Mouse (Mus musculus): ENCODE data around the gene Prss44. TPM values are rescaled to one million over a fixed set of nuclear protein-coding genes. Genes with fewer than 3 reads are reported as not detected.
A peak's percentile ranks its signal among the peaks of the same experiment; 100 is the strongest.

The Prss44 gene
- not detected in 2 replicates for polyA plus RNA-seq (2012; rRNA removed)

DNA sequence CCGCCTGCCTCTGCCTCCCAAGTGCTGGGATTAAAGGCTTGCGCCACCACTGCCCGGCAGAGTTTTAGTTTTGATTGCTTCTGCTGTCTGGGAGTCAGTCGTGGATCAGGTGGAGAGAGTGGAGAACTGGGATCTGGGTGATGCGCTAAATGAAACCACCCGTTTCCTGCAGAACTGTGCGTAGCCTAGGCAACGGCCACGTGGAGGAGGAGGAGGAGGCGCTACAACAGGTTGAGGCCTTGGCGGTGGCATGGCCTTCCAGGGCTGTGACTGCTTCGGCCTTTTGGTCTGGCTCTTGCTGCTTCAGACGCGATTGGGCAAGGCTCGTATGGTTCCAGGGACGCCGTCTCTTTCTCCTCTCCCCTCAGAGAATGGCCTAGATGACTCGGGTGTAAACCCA lies at the start of gene Prss44:
Gene Prss44, plus strand, starts transcription at position 206 of the 400 bp plus-strand sequence.
- TF ChIP-seq CTCF (IDR thresholded peaks at IDR 0.05; ENCODE audit: borderline replicate concordance, insufficient read depth, low read depth, low read length) (no peak), POLR2A (IDR thresholded peaks at IDR 0.05; ENCODE audit: borderline replicate concordance, insufficient read depth, low read length) (no peak)
- no peak within 1 kb of the TSS for H3K4me3 ChIP-seq (replicated peaks; ENCODE audit: insufficient read depth, low read depth, low read length)
- 64% methylated on average over 18 of the region's 18 CpGs for WGBS
- no peaks in the 10 kb centered on the region for H3K27me3 ChIP-seq (ENCODE audit: control insufficient read depth, insufficient read depth, low read length)
- no peaks in the 10 kb centered on the region; the same call in 1 of the 2 replicates for H3K4me1 ChIP-seq (ENCODE audit: control insufficient read depth, insufficient read depth, low read length)
- no peak within 1 kb of the TSS for H3K27ac ChIP-seq (ENCODE audit: insufficient read depth, low read length)
- no peak for DNase-seq

DNA sequence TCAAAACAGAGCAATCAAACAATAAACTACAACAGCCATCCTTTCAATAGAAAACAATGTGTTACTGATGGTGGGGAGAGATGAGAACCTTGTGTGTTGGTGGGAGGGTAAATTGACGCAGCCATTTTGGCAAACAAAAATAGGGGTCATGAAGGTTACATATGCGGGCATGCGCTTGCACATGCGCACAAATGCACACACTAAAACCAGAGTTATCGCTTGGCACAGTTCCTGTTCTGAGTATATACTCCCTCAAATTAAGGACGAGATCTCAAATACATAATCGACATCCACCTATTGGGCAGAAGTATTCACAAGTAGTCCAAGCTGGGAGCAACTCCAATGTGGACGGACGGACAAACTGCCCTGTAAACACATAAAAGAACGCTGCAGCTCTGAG lies 41.5 kb upstream of the Prss44 start:
- H3K4me3 ChIP-seq (replicated peaks; ENCODE audit: insufficient read depth, low read depth, low read length), result no peak overlapping the region
- no peaks in the 10 kb centered on the region for H3K4me1 ChIP-seq (ENCODE audit: control insufficient read depth, insufficient read depth, low read length)
- WGBS, result 88% methylated on average over 10 of the region's 10 CpGs
- no peaks in the 10 kb centered on the region for H3K27me3 ChIP-seq (ENCODE audit: control insufficient read depth, insufficient read depth, low read length)
- no peak overlapping the region for H3K27ac ChIP-seq (ENCODE audit: insufficient read depth, low read length)
- TF ChIP-seq CTCF (IDR thresholded peaks at IDR 0.05; ENCODE audit: borderline replicate concordance, insufficient read depth, low read depth, low read length), result no peak
- TF ChIP-seq POLR2A (IDR thresholded peaks at IDR 0.05; ENCODE audit: borderline replicate concordance, insufficient read depth, low read length), result no peak
- no peak for DNase-seq

DNA sequence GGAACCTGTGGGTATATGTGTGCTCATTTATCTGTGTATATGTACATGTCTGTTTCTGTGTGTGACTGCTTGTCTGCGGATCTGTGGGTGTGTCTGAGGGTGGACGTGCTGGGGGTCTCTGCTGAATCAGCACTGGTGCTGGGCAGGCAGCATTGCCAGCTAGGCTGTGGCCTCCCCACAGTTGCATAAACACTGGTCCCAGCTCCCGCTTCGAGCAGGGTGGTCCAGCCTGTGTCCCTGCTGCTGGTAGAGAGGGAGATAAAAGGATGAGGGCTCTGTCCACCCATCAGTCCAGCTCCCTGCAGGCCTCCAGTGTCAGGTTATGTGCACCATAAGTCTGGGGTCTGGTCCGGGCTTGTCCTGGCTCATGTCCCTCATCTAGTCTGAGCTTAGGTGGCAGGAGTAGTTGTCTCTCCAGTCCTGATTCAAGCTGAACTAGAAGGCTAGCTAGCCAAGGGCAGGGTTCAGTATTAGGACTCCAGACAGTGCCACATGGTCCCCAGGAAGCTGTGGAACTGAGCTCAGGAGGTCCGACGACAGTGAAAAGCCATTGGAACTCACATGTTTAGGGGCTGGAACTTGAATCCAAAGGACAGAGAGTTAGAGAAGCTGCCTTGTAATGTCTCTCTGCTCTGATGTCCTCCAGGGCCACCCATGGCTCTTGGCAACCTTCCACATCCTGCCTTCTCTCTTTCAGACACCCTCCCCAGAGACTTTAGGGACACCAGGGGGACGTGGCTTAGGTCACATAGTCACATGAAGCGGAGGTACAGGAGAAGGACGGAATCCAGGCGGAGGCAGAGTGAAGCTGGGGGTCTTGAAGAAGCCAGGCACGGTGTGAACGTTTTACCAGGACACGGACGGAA lies 39.2 kb upstream of the Prss44 start:
- no peak for DNase-seq
- H3K27me3 ChIP-seq (ENCODE audit: control insufficient read depth, insufficient read depth, low read length), result no peaks in the 10 kb centered on the region
- H3K4me3 ChIP-seq (replicated peaks; ENCODE audit: insufficient read depth, low read depth, low read length), result no peak overlapping the region
- WGBS, result 52% methylated on average over 15 of the region's 15 CpGs
- no peaks in the 10 kb centered on the region for H3K4me1 ChIP-seq (ENCODE audit: control insufficient read depth, insufficient read depth, low read length)
- TF ChIP-seq CTCF (IDR thresholded peaks at IDR 0.05; ENCODE audit: borderline replicate concordance, insufficient read depth, low read depth, low read length) (no peak), POLR2A (IDR thresholded peaks at IDR 0.05; ENCODE audit: borderline replicate concordance, insufficient read depth, low read length) (no peak)
- no peak overlapping the region for H3K27ac ChIP-seq (ENCODE audit: insufficient read depth, low read length)

DNA sequence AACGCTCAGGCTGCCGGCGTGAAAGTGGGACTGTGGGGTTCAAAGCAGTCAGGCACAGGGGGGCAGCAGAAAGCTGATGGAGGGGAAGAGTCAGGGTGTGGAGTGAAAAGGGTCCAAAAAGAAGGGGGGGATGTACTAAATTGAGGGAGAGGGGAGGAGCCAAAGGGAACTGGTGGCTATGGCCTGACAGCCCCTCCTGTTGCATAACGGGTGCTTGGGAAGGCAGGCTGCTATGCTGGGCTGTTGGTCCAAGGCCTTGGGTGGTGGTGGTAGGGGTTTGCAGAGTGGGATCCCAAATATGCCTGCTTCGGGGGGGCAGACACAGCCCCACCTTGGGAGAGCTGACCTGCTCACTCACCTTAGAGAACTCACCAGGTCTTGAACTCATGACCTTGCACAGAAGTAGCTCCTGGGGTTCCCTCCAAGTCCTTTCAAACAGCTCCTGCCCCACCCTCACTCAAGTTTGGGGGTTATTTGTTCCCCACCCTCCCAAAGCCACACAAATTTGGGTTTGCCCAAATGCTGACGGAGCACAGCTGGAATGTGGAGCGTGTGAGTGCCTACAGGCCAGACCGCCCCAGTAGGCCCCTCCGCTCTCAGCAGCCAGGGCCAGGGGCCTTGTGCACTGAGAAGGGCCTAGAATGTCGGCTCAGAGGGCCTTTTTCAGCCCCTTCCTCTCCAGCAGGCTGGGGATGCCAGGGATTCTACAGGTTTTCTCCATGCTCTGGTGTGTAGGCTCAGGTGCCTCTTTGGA lies 38.3 kb upstream of the Prss44 start:
- TF ChIP-seq CTCF (IDR thresholded peaks at IDR 0.05; ENCODE audit: borderline replicate concordance, insufficient read depth, low read depth, low read length) (no peak), POLR2A (IDR thresholded peaks at IDR 0.05; ENCODE audit: borderline replicate concordance, insufficient read depth, low read length) (no peak)

DNA sequence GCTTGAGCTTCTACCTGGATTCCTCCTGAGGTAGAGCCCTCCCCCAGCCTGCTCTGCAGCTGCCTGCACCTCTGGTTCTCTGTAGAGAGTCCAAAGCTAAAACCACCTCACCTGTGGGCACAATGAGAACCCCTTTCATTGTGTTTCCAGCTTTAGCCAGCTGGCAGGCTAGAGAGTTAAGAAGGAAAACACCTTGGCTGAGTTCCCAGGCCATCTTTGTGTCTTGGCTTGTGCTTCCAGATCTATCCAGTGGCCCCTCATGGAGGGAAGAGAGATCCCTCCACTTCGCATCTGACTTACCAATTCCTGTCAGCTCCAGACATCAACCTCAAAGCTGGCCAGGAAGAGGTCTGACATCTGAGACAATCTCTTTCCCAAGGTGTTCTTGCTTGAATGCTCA lies 35.7 kb upstream of the Prss44 start:
- TF ChIP-seq POLR2A (IDR thresholded peaks at IDR 0.05; ENCODE audit: borderline replicate concordance, insufficient read depth, low read length), result no peak
- TF ChIP-seq CTCF (IDR thresholded peaks at IDR 0.05; ENCODE audit: borderline replicate concordance, insufficient read depth, low read depth, low read length), result no peak
- WGBS, result 37% methylated on average over 1 of the region's 1 CpGs
- DNase-seq, result no peak
- Histone ChIP-seq H3K4me1 (ENCODE audit: control insufficient read depth, insufficient read depth, low read length) (no peaks in the 10 kb centered on the region), H3K27me3 (ENCODE audit: control insufficient read depth, insufficient read depth, low read length) (no peaks in the 10 kb centered on the region), H3K27ac (ENCODE audit: insufficient read depth, low read length) (no peak overlapping the region), H3K4me3 (replicated peaks; ENCODE audit: insufficient read depth, low read depth, low read length) (no peak overlapping the region)

More for the DNA sequence above, 38.3 kb upstream of the Prss44 start:
- Histone ChIP-seq H3K27ac (ENCODE audit: insufficient read depth, low read length) (no peak overlapping the region), H3K4me1 (ENCODE audit: control insufficient read depth, insufficient read depth, low read length) (no peaks in the 10 kb centered on the region), H3K4me3 (replicated peaks; ENCODE audit: insufficient read depth, low read depth, low read length) (no peak overlapping the region), H3K27me3 (ENCODE audit: control insufficient read depth, insufficient read depth, low read length) (no peaks in the 10 kb centered on the region)
- 77% methylated on average over 10 of the region's 10 CpGs for WGBS
- no peak for DNase-seq

DNA sequence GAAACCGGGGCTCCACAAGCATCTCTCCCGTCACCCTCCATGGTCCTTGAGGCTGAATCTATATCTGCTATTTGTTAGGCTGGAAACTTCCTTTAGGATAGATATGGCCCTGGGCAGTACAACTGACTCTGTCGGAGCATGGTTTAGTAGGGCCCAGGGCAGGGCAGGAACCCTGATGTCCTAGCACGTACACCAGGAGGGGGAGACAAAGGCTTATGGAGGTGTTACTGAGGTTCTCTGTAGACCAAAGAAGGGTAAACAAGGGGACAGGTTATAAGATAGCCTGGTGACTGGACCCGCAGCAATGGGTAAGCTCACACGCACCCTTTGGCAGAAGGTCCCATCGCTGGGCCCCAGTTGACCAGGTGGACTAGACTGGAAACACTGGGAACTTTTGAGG lies 35.2 kb upstream of the Prss44 start:
- Histone ChIP-seq H3K4me1 (ENCODE audit: control insufficient read depth, insufficient read depth, low read length) (no peaks in the 10 kb centered on the region), H3K27ac (ENCODE audit: insufficient read depth, low read length) (no peak overlapping the region), H3K4me3 (replicated peaks; ENCODE audit: insufficient read depth, low read depth, low read length) (no peak overlapping the region), H3K27me3 (ENCODE audit: control insufficient read depth, insufficient read depth, low read length) (no peaks in the 10 kb centered on the region)
- TF ChIP-seq CTCF (IDR thresholded peaks at IDR 0.05; ENCODE audit: borderline replicate concordance, insufficient read depth, low read depth, low read length) (no peak), POLR2A (IDR thresholded peaks at IDR 0.05; ENCODE audit: borderline replicate concordance, insufficient read depth, low read length) (no peak)
- no peak for DNase-seq
- 77% methylated on average over 7 of the region's 7 CpGs for WGBS

DNA sequence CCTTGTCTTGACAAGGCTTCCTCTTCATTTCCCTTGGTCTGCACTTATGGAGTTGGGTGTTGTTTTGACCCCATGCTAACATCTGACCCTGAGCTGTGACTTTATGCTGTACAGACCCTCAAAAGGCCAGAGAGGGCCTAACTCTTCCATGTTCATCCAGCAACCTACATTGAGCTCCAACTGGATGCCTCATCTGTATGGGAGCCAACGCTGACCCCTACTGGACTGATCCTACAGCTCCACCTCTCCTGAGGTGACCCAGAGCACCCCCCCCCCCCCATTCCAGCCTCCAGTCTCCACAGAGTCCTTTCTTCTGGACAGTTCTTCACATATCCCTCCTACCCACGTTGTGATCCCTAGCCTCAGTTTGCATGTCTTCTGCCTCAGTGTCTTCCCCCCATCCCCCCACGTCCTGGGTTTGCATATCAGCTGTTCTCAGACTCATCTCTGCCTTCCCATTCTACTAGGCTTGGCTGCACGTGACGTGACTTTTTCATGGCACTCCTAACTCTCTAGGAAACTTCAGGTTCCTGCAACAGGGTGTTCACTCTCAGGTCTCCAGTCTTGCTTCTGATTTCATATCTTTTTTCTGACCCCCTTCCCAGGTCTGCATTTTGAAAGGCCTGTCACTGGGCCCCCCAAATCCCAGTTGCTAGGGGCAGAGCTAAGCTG lies 34.4 kb upstream of the Prss44 start:
- Histone ChIP-seq H3K27me3 (ENCODE audit: control insufficient read depth, insufficient read depth, low read length) (no peaks in the 10 kb centered on the region), H3K4me3 (replicated peaks; ENCODE audit: insufficient read depth, low read depth, low read length) (no peak overlapping the region), H3K4me1 (ENCODE audit: control insufficient read depth, insufficient read depth, low read length) (no peaks in the 10 kb centered on the region), H3K27ac (ENCODE audit: insufficient read depth, low read length) (no peak overlapping the region)
- 72% methylated on average over 5 of the region's 5 CpGs for WGBS
- DNase-seq, result no peak
- TF ChIP-seq CTCF (IDR thresholded peaks at IDR 0.05; ENCODE audit: borderline replicate concordance, insufficient read depth, low read depth, low read length), result peak; percentile 13; the same call in 1 of the 2 replicates
- no peak for TF ChIP-seq POLR2A (IDR thresholded peaks at IDR 0.05; ENCODE audit: borderline replicate concordance, insufficient read depth, low read length)

Measured in cerebellum, adult 2 months (tissue).